Mouse (Mus musculus) midbrain, postnatal 0 days (tissue): ENCODE measurements around the gene Eif2b2. TPM values are rescaled to one million over a fixed set of nuclear protein-coding genes. Genes with fewer than 3 reads are reported as not detected.

Experiments
- ATAC-seq: fragments of 200-750 bp; cut with Nextera tagmentation; 2 replicates; pipeline ENCODE4 v1.8.0; 2017; ENCODE audit warnings: moderate number of reproducible peaks, mild to moderate bottlenecking, moderate TSS enrichment, moderate library complexity; ENCODE audit not compliant: low FRiP score
- DNase-seq: peaks from one replicate; pipeline ENCODE4 v3.0.0-alpha.2; 2015; ENCODE audit warnings: low spot score
- H3K27ac ChIP-seq: fragments of 300-500 bp; sonication (generic); 2 replicates; pipeline ENCODE4 v1.5.1; 2014; ENCODE audit warnings: low read depth, mild to moderate bottlenecking, low read length, mixed read lengths
- H3K27me3 ChIP-seq: fragments of 300-500 bp; sonication (generic); 2 replicates; pipeline ENCODE4 v1.6.1; 2014; ENCODE audit warnings: low read length, control low read depth, mixed read lengths; ENCODE audit not compliant: insufficient read depth
- H3K36me3 ChIP-seq: fragments of 300-500 bp; sonication (generic); 2 replicates; pipeline ENCODE4 v1.6.1; 2014; ENCODE audit warnings: low read length, control low read depth, mixed read lengths; ENCODE audit not compliant: insufficient read depth
- H3K4me1 ChIP-seq: fragments of 300-500 bp; sonication (generic); 2 replicates; pipeline ENCODE4 v1.6.1; 2014; ENCODE audit warnings: mild to moderate bottlenecking, control low read depth, antibody characterized with exemption, low read length, mixed read lengths; ENCODE audit not compliant: insufficient read depth
- H3K4me2 ChIP-seq: fragments of 300-500 bp; sonication (generic); 2 replicates; pipeline ENCODE4 v1.6.1; 2014; ENCODE audit warnings: low read depth, mild to moderate bottlenecking, low read length, mixed read lengths; ENCODE audit not compliant: poor library complexity, severe bottlenecking
- H3K4me3 ChIP-seq: fragments of 300-500 bp; sonication (generic); 2 replicates; pipeline ENCODE4 v1.5.1; 2014; ENCODE audit warnings: low read depth, mild to moderate bottlenecking, low read length, moderate library complexity
- H3K9ac ChIP-seq: fragments of 300-500 bp; sonication (generic); replicated peaks from 2 replicates; pipeline ENCODE4 v1.6.1; 2014; ENCODE audit warnings: mild to moderate bottlenecking, low read length, moderate library complexity, mixed read lengths; ENCODE audit not compliant: poor library complexity, severe bottlenecking
- H3K9me3 ChIP-seq: fragments of 300-500 bp; sonication (generic); 2 replicates; pipeline ENCODE4 v1.6.1; 2016; ENCODE audit warnings: low read length, control low read depth
- CTCF ChIP-seq: IDR thresholded peaks from 2 replicates; pipeline ENCODE4 v1.5.1; 2016; ENCODE audit warnings: antibody characterized with exemption, mild to moderate bottlenecking
- WGBS: fragments of 180-500 bp; shearing (Covaris S2); extraction: QIAGEN DNeasy Blood & Tissue Kit; methylation state at CpG from one replicate; pipeline ENCODE4 v1.1.7; 2014; 5-methylcytosine and 5-hydroxymethylcytosine counted together
- microRNA-seq: library from miRNA; unstranded; fragments of <30 nt; microRNA quantifications from one replicate; pipeline ENCODE4, GENCODE M21; 2016; ENCODE audit warnings: borderline number of aligned reads
- polyA plus RNA-seq: library from polyadenylated mRNA; unstranded; fragments of >200 nt; fragmentation: Nextera tagmentation; extraction: Ambion mirVana; gene quantifications from 2 replicates; pipeline ENCODE4 v1.2.1, GENCODE M21; 2015
- total RNA-seq: library from RNA; depleted of rRNA; stranded (reverse); fragments of >200 nt; gene quantifications from 2 replicates; pipeline ENCODE4 v1.2.3, GENCODE M21; 2014; rRNA removed

Gene Eif2b2
- total and polyA plus RNA-seq, 2 experiments from 2014 or later, result 43.1 to 79.5 TPM

DNA sequence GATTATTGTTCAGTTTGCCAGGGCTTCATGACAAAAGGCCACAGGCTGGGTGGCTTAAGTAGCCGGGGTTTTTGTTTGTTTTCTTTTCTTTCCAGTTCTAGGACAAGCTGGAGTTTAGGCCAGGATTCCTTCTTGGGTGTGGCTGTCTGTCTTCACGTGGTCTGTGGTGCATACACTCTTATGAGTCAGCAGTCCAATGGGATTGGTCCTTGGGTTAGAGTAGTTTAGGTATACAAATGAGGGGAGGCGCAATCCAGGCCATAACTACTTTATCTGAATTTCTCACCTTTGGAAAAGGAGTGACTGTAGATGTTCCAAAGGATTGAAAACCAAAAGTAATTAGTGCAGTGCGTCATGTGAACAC, 52.5 kb downstream of the Eif2b2 start:
- no peak for TF ChIP-seq CTCF
- Histone ChIP-seq H3K4me2 (no peak overlapping the region), H3K9ac (no peak overlapping the region), H3K36me3 (no peaks in the 10 kb centered on the region), H3K27me3 (no peaks in the 10 kb centered on the region), H3K4me3 (no peak overlapping the region), H3K9me3 (no peaks in the 10 kb centered on the region), H3K27ac (no peak overlapping the region), H3K4me1 (no peaks in the 10 kb centered on the region)
- 81% methylated on average over 4 of the region's 4 CpGs for WGBS
- no peak for ATAC-seq
- no peak for DNase-seq

GRCm38 (mm10) chr12:85273508-85273907, 54.2 kb downstream of the Eif2b2 start:
- DNase-seq (no peak), ATAC-seq (no peak)
- Histone ChIP-seq H3K4me1 (no peaks in the 10 kb centered on the region), H3K9ac (no peak overlapping the region), H3K4me3 (no peak overlapping the region), H3K27ac (no peak overlapping the region), H3K9me3 (no peaks in the 10 kb centered on the region), H3K4me2 (no peak overlapping the region), H3K36me3 (no peaks in the 10 kb centered on the region), H3K27me3 (no peaks in the 10 kb centered on the region)
- no peak for TF ChIP-seq CTCF
- WGBS, result 86% methylated on average over 10 of the region's 10 CpGs

Small RNA genes lying within 50 kb of the gene (microRNA-seq; reads per million reads assigned to microRNA genes)
- not detected for gene Mir6938

Other genes starting within 250 kb of the Eif2b2 start
- gene Fcf1, start 248.6 kb upstream of the Eif2b2 start, total RNA-seq, result 17.9 and 28.6 TPM in 2 replicates
- 62.9 and 64.3 TPM in 2 replicates for gene Fcf1, start 248.6 kb upstream of the Eif2b2 start, polyA plus RNA-seq
- gene Arel1, start 248.6 kb upstream of the Eif2b2 start, total RNA-seq, result 101 and 104 TPM in 2 replicates
- gene Arel1, start 248.6 kb upstream of the Eif2b2 start, polyA plus RNA-seq, result 31.7 and 33.8 TPM in 2 replicates
- 43.2 and 70.1 TPM in 2 replicates for gene Ylpm1, start 223.2 kb upstream of the Eif2b2 start, total RNA-seq
- gene Ylpm1, start 223.2 kb upstream of the Eif2b2 start, polyA plus RNA-seq, result 23.0 and 29.2 TPM in 2 replicates
- 1.2 and 1.4 TPM in 2 replicates for gene Prox2, start 108.7 kb upstream of the Eif2b2 start, total RNA-seq
- 0.86 and 1.4 TPM in 2 replicates for gene Prox2, start 108.7 kb upstream of the Eif2b2 start, polyA plus RNA-seq
- gene Dlst, start 108.6 kb upstream of the Eif2b2 start, total RNA-seq, result 115 and 118 TPM in 2 replicates
- 92.5 and 99.6 TPM in 2 replicates for gene Dlst, start 108.6 kb upstream of the Eif2b2 start, polyA plus RNA-seq
- 47.2 and 48.6 TPM in 2 replicates for gene Rps6kl1, start 68.2 kb upstream of the Eif2b2 start, total RNA-seq
- 35.0 and 37.1 TPM in 2 replicates for gene Rps6kl1, start 68.2 kb upstream of the Eif2b2 start, polyA plus RNA-seq
- 3.4 and 6.0 TPM in 2 replicates for gene Pgf, start 41.7 kb upstream of the Eif2b2 start, total RNA-seq
- gene Pgf, start 41.7 kb upstream of the Eif2b2 start, polyA plus RNA-seq, result 9.1 and 9.4 TPM in 2 replicates
- gene Mlh3, start 51.1 kb downstream of the Eif2b2 start, total RNA-seq, result 7.2 and 9.9 TPM in 2 replicates
- gene Mlh3, start 51.1 kb downstream of the Eif2b2 start, polyA plus RNA-seq, result 4.7 and 5.0 TPM in 2 replicates
- 23.2 and 25.4 TPM in 2 replicates for gene Acyp1, start 69.0 kb downstream of the Eif2b2 start, total RNA-seq
- 40.3 and 41.8 TPM in 2 replicates for gene Acyp1, start 69.0 kb downstream of the Eif2b2 start, polyA plus RNA-seq
- 1.5 and 1.7 TPM in 2 replicates for gene Zc2hc1c, start 69.1 kb downstream of the Eif2b2 start, total RNA-seq
- 1.7 and 1.8 TPM in 2 replicates for gene Zc2hc1c, start 69.1 kb downstream of the Eif2b2 start, polyA plus RNA-seq
- gene Nek9, start 119.9 kb downstream of the Eif2b2 start, total RNA-seq, result 16.5 and 22.8 TPM in 2 replicates
- gene Nek9, start 119.9 kb downstream of the Eif2b2 start, polyA plus RNA-seq, result 7.1 and 7.5 TPM in 2 replicates
- 68.2 and 68.6 TPM in 2 replicates for gene Tmed10, start 155.4 kb downstream of the Eif2b2 start, total RNA-seq
- gene Tmed10, start 155.4 kb downstream of the Eif2b2 start, polyA plus RNA-seq, result 175 and 186 TPM in 2 replicates